Mouse (Mus musculus): Measurements from ENCODE around the gene Ehmt1. TPM values are rescaled to one million over a fixed set of nuclear protein-coding genes. Genes with fewer than 3 reads are reported as not detected.

Ehmt1 gene
- polyA plus RNA-seq, 1 experiment from 2014 or later, result 83.0 TPM

GRCm38 (mm10) chr2:24935057-24935796, 15.8 kb upstream of the Ehmt1 start, which contains the start of gene Arrdc1:
Gene Arrdc1 (minus strand): TSS chr2:24935252.
- peak within 1 kb of the TSS; percentile 94 for H3K4me2 ChIP-seq (ENCODE audit: low read length)
- ATAC-seq (replicated peaks; ENCODE audit: low FRiP score, low TSS enrichment, low read depth) (peak; percentile 95), DNase-seq (ENCODE audit: low spot score) (peak; percentile 96)
- WGBS, result under 1% methylated on average over 49 of the region's 49 CpGs
- H3K9ac ChIP-seq (ENCODE audit: low read length), result peak within 1 kb of the TSS; percentile 58
- H3K4me3 ChIP-seq (ENCODE audit: low read depth, low read length), result peak within 1 kb of the TSS; percentile 52
- H3K4me1 ChIP-seq (replicated peaks; ENCODE audit: control insufficient read depth, insufficient read depth, low read length), result no peaks in the 10 kb centered on the region; the same call in 1 of the 2 replicates
- H3K36me3 ChIP-seq (ENCODE audit: control insufficient read depth, insufficient read depth, low read length), result no peaks in the 10 kb centered on the region
- peak within 1 kb of the TSS; percentile 62 for H3K27ac ChIP-seq (ENCODE audit: low read depth)
- H3K9me3 ChIP-seq (ENCODE audit: control insufficient read depth, low read length), result no peaks in the 10 kb centered on the region
- no peaks in the 10 kb centered on the region for H3K27me3 ChIP-seq (replicated peaks; ENCODE audit: control insufficient read depth, insufficient read depth, low read length)

- Histone ChIP-seq H3K9ac (ENCODE audit: low read length) (peak overlapping the region; percentile 58), H3K4me3 (ENCODE audit: low read depth, low read length) (peak overlapping the region; percentile 52), H3K4me2 (ENCODE audit: low read length) (peak overlapping the region; percentile 94), H3K27ac (ENCODE audit: low read depth) (peak overlapping the region; percentile 62), H3K4me1 (replicated peaks; ENCODE audit: control insufficient read depth, insufficient read depth, low read length) (no peaks in the 10 kb centered on the region; the same call in 1 of the 2 replicates), H3K27me3 (replicated peaks; ENCODE audit: control insufficient read depth, insufficient read depth, low read length) (no peaks in the 10 kb centered on the region), H3K36me3 (ENCODE audit: control insufficient read depth, insufficient read depth, low read length) (no peaks in the 10 kb centered on the region), H3K9me3 (ENCODE audit: control insufficient read depth, low read length) (no peaks in the 10 kb centered on the region)
- peak; percentile 52 for ATAC-seq (replicated peaks; ENCODE audit: low FRiP score, low TSS enrichment, low read depth)
- peak; percentile 73 for DNase-seq (ENCODE audit: low spot score)
- 5% methylated on average over 18 of the region's 19 CpGs for WGBS
Measured at GRCm38 (mm10) chr2:24934441-24934963, 15.1 kb upstream of the Ehmt1 start.

- Histone ChIP-seq H3K4me1 (replicated peaks; ENCODE audit: control insufficient read depth, insufficient read depth, low read length) (no peaks in the 10 kb centered on the region; the same call in 1 of the 2 replicates), H3K9me3 (ENCODE audit: control insufficient read depth, low read length) (no peaks in the 10 kb centered on the region), H3K27ac (ENCODE audit: low read depth) (no peak overlapping the region), H3K36me3 (ENCODE audit: control insufficient read depth, insufficient read depth, low read length) (no peaks in the 10 kb centered on the region), H3K4me3 (ENCODE audit: low read depth, low read length) (no peak overlapping the region), H3K27me3 (replicated peaks; ENCODE audit: control insufficient read depth, insufficient read depth, low read length) (no peaks in the 10 kb centered on the region), H3K4me2 (ENCODE audit: low read length) (no peak overlapping the region), H3K9ac (ENCODE audit: low read length) (no peak overlapping the region)
- DNase-seq (ENCODE audit: low spot score), result no peak
- 92% methylated on average over 5 of the region's 5 CpGs for WGBS
- ATAC-seq (replicated peaks; ENCODE audit: low FRiP score, low TSS enrichment, low read depth), result no peak
Measured at GRCm38 (mm10) chr2:24929593-24929992, 10.2 kb upstream of the Ehmt1 start.

- no peak overlapping the region for H3K4me2 ChIP-seq (ENCODE audit: low read length)
- no peak overlapping the region for H3K27ac ChIP-seq (ENCODE audit: low read depth)
- 0 out of 2 replicates have a peak, but pooled peaks have one; percentile 33 for ATAC-seq (replicated peaks; ENCODE audit: low FRiP score, low TSS enrichment, low read depth)
Measured at GRCm38 (mm10) chr2:24929119-24929518, 9.7 kb upstream of the Ehmt1 start.

GRCm38 (mm10) chr2:24927810-24928479, 8.5 kb upstream of the Ehmt1 start:
- Histone ChIP-seq H3K4me1 (replicated peaks; ENCODE audit: control insufficient read depth, insufficient read depth, low read length) (no peaks in the 10 kb centered on the region; the same call in 1 of the 2 replicates), H3K4me2 (ENCODE audit: low read length) (peak overlapping the region; percentile 7; the same call in 1 of the 2 replicates), H3K9ac (ENCODE audit: low read length) (no peak overlapping the region), H3K9me3 (ENCODE audit: control insufficient read depth, low read length) (no peaks in the 10 kb centered on the region), H3K36me3 (ENCODE audit: control insufficient read depth, insufficient read depth, low read length) (no peaks in the 10 kb centered on the region), H3K4me3 (ENCODE audit: low read depth, low read length) (no peak overlapping the region), H3K27me3 (replicated peaks; ENCODE audit: control insufficient read depth, insufficient read depth, low read length) (no peaks in the 10 kb centered on the region), H3K27ac (ENCODE audit: low read depth) (peak overlapping the region; percentile 60)
- ATAC-seq (replicated peaks; ENCODE audit: low FRiP score, low TSS enrichment, low read depth), result peak; percentile 82
- DNase-seq (ENCODE audit: low spot score), result peak; percentile 61
- WGBS, result 60% methylated on average over 4 of the region's 4 CpGs

More at GRCm38 (mm10) chr2:24929119-24929518, 9.7 kb upstream of the Ehmt1 start:
- Histone ChIP-seq H3K9ac (ENCODE audit: low read length) (no peak overlapping the region), H3K4me1 (replicated peaks; ENCODE audit: control insufficient read depth, insufficient read depth, low read length) (no peaks in the 10 kb centered on the region; the same call in 1 of the 2 replicates), H3K4me3 (ENCODE audit: low read depth, low read length) (no peak overlapping the region), H3K27me3 (replicated peaks; ENCODE audit: control insufficient read depth, insufficient read depth, low read length) (no peaks in the 10 kb centered on the region), H3K9me3 (ENCODE audit: control insufficient read depth, low read length) (no peaks in the 10 kb centered on the region), H3K36me3 (ENCODE audit: control insufficient read depth, insufficient read depth, low read length) (no peaks in the 10 kb centered on the region)
- 40% methylated on average over 2 of the region's 2 CpGs for WGBS
- DNase-seq (ENCODE audit: low spot score), result no peak

- Histone ChIP-seq H3K4me2 (ENCODE audit: low read length) (no peak overlapping the region), H3K9ac (ENCODE audit: low read length) (no peak overlapping the region), H3K36me3 (ENCODE audit: control insufficient read depth, insufficient read depth, low read length) (no peaks in the 10 kb centered on the region), H3K9me3 (ENCODE audit: control insufficient read depth, low read length) (no peaks in the 10 kb centered on the region), H3K27ac (ENCODE audit: low read depth) (no peak overlapping the region), H3K4me3 (ENCODE audit: low read depth, low read length) (no peak overlapping the region), H3K4me1 (replicated peaks; ENCODE audit: control insufficient read depth, insufficient read depth, low read length) (no peaks in the 10 kb centered on the region; the same call in 1 of the 2 replicates), H3K27me3 (replicated peaks; ENCODE audit: control insufficient read depth, insufficient read depth, low read length) (no peaks in the 10 kb centered on the region)
- DNase-seq (ENCODE audit: low spot score), result no peak
- 60% methylated on average over 7 of the region's 7 CpGs for WGBS
- ATAC-seq (replicated peaks; ENCODE audit: low FRiP score, low TSS enrichment, low read depth), result no peak
Measured at GRCm38 (mm10) chr2:24926965-24927358, 7.5 kb upstream of the Ehmt1 start.

GRCm38 (mm10) chr2:24926345-24926964, 7.0 kb upstream of the Ehmt1 start:
- no peak overlapping the region for H3K27ac ChIP-seq (ENCODE audit: low read depth)
- H3K4me3 ChIP-seq (ENCODE audit: low read depth, low read length), result no peak overlapping the region
- no peak for ATAC-seq (replicated peaks; ENCODE audit: low FRiP score, low TSS enrichment, low read depth)
- no peaks in the 10 kb centered on the region; the same call in 1 of the 2 replicates for H3K4me1 ChIP-seq (replicated peaks; ENCODE audit: control insufficient read depth, insufficient read depth, low read length)
- H3K9me3 ChIP-seq (ENCODE audit: control insufficient read depth, low read length), result no peaks in the 10 kb centered on the region
- no peak overlapping the region for H3K9ac ChIP-seq (ENCODE audit: low read length)
- no peak for DNase-seq (ENCODE audit: low spot score)
- no peaks in the 10 kb centered on the region for H3K36me3 ChIP-seq (ENCODE audit: control insufficient read depth, insufficient read depth, low read length)
- no peaks in the 10 kb centered on the region for H3K27me3 ChIP-seq (replicated peaks; ENCODE audit: control insufficient read depth, insufficient read depth, low read length)
- no peak overlapping the region for H3K4me2 ChIP-seq (ENCODE audit: low read length)
- WGBS, result 87% methylated on average over 9 of the region's 9 CpGs

- DNase-seq (ENCODE audit: low spot score) (no peak), ATAC-seq (replicated peaks; ENCODE audit: low FRiP score, low TSS enrichment, low read depth) (no peak)
- no peak overlapping the region for H3K9ac ChIP-seq (ENCODE audit: low read length)
- H3K36me3 ChIP-seq (ENCODE audit: control insufficient read depth, insufficient read depth, low read length), result no peaks in the 10 kb centered on the region
- H3K27me3 ChIP-seq (replicated peaks; ENCODE audit: control insufficient read depth, insufficient read depth, low read length), result no peaks in the 10 kb centered on the region
- 84% methylated on average over 8 of the region's 8 CpGs for WGBS
- no peak overlapping the region for H3K27ac ChIP-seq (ENCODE audit: low read depth)
- H3K4me2 ChIP-seq (ENCODE audit: low read length), result no peak overlapping the region
- no peaks in the 10 kb centered on the region for H3K9me3 ChIP-seq (ENCODE audit: control insufficient read depth, low read length)
- H3K4me3 ChIP-seq (ENCODE audit: low read depth, low read length), result no peak overlapping the region
- no peaks in the 10 kb centered on the region; the same call in 1 of the 2 replicates for H3K4me1 ChIP-seq (replicated peaks; ENCODE audit: control insufficient read depth, insufficient read depth, low read length)
Measured at GRCm38 (mm10) chr2:24925284-24925683, 5.9 kb upstream of the Ehmt1 start.

Data from intestine, embryonic 14.5 days (tissue).